Mouse (Mus musculus): ENCODE measurements around the gene 1110008P14Rik.

DNA sequence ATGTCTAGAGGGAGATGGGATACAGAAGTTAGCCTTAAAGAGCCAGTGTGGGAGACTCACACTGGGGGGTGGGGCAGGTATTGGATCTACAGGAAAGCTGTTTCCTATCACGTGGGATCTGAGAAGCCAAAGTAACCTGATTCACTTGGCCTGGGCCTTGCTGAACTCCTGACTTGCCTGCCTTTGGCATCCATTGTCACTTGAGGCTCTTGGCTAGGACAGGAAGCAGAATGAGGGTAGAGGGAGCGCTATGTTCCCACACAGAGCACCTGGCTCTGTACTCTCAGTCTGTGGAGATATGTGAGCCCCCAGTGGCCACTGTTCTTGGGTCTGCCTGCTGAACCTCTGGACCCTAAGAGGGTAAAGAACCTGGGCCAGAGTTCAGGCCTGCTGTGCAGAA, 34.8 kb upstream of the 1110008P14Rik start:
- no peak for TF ChIP-seq CTCF (IDR thresholded peaks at IDR 0.05; ENCODE audit: extremely low read depth, insufficient read depth, low read length)
- TF ChIP-seq POLR2A (IDR thresholded peaks at IDR 0.05; ENCODE audit: extremely low read depth, insufficient read depth, low read length): no peak
